Mouse (Mus musculus) heart, adult 2 months (tissue): Measurements from ENCODE around the gene Ube2v1.

Experiments used
- CTCF ChIP-seq: fragments of 200-600 bp; IDR thresholded peaks from 2 replicates; pipeline ENCODE4 v1.8.1; 2022; ENCODE audit warnings: antibody characterized with exemption, mild to moderate bottlenecking, moderate library complexity
- EP300 ChIP-seq: fragments of 200-500 bp; IDR thresholded peaks from 2 replicates; pipeline ENCODE4 v1.6.1; 2011; ENCODE audit warnings: low read depth, low read length, control low read depth; ENCODE audit not compliant: insufficient read depth
- POLR2A ChIP-seq: fragments of 200-500 bp; IDR thresholded peaks from 2 replicates; pipeline ENCODE4 v1.6.1; 2011; ENCODE audit warnings: mild to moderate bottlenecking, low read depth, low read length, control low read depth; ENCODE audit not compliant: insufficient read depth

DNA sequence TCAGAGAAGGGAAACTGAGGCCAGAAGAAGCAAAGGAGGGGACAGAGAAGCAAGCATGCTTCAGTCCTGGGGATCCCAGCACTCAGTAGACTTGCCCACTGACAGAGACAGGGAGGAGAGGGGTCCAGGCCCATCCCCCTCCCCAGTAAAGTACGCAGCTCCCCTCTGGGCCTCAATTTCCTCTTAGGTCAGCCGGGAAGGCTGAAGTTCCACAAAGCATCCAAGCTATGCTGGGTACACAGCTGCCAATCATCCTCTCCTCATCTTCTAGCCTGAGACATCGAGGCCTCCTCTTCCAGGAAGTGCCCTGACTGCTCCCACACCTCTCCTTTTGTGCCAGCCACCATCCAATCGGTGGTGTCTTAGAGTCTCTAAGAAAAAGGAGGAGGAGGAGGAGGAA is 35.6 kb downstream of the Ube2v1 start:
- TF ChIP-seq POLR2A, result no peak
- no peak for TF ChIP-seq CTCF
- TF ChIP-seq EP300, result no peak
